Mouse (Mus musculus): ENCODE results near the gene Grin1.

Grin1 gene

GRCm38 (mm10) chr2:25318971-25319773 is at the start of gene Grin1:
Gene Grin1, minus strand, starts transcription at chr2:25319187.
- peak; percentile 92 to 96 for DNase-seq

DNA sequence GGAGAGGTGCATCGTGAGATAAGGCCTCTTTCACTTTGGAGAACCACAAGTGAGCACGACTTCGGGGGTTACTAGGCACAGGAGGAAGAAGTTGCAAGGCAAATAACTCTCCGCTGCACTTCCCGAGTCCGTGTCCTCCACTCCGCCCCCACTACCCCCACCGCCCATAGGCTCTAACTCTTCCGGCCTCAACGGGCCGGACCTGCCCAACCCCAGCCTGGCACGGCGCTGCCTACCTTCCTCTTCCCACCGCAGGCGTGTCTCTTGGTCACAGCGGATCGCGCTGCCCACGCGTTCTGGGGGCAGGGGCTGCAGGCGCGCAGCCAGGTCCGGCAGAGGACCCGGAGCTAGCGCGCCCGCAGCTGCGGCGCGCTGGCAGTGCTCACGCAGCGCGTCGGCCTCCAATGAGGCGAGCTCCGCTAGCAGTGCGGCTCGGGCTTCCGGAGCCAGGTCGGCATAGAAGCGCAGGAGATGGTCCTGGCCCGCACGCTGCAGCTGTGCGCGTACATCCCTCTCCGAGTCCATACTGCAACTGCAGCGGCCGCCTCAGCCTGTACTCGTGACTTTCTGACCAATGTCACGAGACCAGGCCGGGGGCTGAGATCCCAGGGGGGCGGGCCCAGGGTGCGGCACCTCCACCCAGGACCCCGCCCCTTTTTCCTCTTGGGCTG is 46.2 kb upstream of the Grin1 start, which contains the start of gene Uap1l1:
Gene Uap1l1, minus strand, starts transcription at position 592 of the 671 bp plus-strand sequence.
- DNase-seq = peak; percentile 56 to 65

DNA sequence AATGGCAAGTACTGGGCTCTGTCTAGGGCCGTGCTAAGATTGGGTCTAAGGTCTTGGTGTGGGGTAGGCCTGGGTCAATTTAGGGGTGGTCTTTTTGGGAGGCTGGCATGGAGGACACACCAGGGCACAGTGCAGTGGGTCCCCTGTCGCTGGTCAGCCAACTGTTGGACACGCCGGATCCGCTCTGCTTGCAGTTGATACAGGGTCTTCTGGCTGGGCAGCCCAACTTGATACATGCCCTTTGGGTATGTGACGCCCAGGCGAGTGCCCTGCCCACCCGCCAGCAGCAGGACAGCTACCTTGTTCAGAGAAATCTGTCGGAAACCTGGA is 45.7 kb upstream of the Grin1 start:
- DNase-seq = no peak

DNA sequence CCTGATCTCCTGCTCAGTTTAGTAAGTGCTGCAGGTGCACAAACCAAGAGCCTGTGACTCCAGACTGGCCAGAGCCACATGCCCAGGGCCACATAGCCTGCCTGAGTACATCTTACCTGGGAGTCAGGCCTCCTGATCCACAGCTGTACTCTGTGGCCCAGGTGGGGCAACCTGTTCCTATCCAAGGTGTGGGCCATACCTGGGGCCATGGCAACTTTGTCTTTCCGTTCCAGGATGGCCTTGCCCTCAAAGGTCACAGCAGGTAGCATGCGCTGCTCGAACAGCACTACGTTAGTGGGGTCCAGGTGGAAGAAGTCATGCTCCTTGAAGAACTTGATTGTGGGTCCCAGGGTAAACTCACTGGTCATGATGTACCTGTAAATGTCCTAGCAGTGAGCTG is 45.3 kb upstream of the Grin1 start:
- DNase-seq = no peak

DNA sequence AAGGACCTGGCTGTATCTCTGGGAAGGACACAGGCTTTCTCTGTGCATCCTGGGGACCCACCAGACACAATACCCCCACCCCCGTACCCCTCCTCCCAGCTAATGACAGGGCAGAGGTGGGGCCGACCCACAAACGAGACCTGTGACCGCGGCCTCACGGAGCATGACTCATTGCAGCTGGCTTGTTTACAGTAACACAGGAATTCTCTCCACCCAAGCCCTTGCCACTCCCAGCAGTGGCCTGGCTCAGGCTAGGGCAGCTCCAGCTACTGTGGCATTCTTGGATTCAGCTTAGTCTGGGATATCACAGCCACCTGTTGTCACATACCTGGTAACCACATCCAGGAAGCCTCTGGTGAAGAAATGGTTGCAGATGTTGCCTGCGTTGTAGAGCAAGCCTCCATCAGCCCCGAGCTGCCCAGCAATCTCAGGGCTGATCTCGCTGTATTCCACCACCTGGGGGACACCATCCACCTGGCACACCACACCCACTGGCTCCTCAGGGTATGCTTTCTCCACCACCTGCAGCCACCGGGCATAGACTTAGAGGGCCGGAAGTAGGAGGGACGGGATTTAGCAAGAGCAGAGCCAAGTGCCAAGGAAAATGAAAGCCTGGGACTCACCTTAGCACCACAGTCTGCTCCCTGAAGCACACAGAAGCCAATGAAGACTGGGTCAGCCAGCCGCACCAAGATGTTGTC is 44.6 kb upstream of the Grin1 start:
- no peak for DNase-seq

- DNase-seq = no peak
Observed at GRCm38 (mm10) chr2:25359848-25360247, 40.9 kb upstream of the Grin1 start.

- DNase-seq = peak; percentile 88 to 93
Observed at GRCm38 (mm10) chr2:25356208-25357079, 37.5 kb upstream of the Grin1 start, which contains the start of gene Dpp7. Gene Dpp7, minus strand, starts transcription at chr2:25356359.

DNA sequence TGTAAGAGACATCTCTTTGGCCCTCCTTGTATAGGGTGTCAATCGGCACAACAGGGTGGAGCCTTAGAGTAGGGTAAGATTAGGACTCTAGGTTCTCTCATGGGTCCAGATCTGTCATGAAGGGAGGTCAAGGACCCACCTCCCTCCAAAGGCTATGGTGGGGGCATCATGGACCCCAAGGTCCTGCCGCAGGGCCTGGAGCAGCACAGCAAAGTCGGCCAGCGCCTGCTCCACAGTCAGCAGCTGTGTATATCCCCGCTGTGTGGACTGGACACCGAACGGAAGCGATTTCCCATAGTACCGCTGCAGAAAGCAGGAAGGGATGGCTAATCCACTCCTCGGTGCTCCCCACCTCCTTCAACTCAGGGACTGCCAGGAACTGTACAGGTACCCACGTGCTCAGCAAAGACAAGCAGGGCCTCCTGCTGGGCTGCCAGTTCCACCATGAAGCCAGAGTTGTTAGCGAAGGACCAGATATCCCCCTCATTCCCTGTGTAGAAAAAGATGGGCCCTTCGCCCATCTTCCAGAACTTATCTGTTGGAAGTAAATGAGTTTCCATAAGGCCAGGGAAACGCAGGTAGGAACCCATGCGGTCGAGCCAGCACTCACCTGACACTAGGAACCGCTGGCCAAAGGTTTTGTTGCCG is 36.6 kb upstream of the Grin1 start:
- DNase-seq = peak in 1 of 2 experiments; percentile 51

GRCm38 (mm10) chr2:25354211-25354610 is 35.2 kb upstream of the Grin1 start:
- no peak for DNase-seq

DNA sequence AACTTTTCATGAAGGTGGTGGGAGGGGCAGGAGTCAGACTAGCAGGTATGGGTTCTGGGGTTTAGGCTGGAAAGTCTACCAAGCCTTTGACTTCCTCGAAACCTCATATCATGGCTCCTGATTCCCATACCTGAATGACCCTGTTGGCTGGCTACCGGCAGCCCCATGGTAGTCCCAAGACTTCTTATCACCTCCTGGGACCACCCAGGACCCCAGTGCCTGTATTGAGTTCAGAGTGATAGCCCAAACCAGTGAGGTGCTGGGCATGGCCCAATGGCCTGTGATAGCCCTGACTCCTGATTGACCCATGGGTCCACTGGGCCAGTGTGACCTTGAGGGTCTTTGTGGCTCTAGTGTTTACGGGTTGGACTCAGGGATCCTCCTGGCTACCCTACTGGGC is 31.7 kb upstream of the Grin1 start:
- no peak for DNase-seq

- no peak for DNase-seq
Observed at GRCm38 (mm10) chr2:25349499-25349898, 30.5 kb upstream of the Grin1 start.

GRCm38 (mm10) chr2:25348162-25348561 is 29.2 kb upstream of the Grin1 start:
- DNase-seq = peak in 1 of 2 experiments; percentile 30

- DNase-seq = no peak
Observed at GRCm38 (mm10) chr2:25338303-25338702, 19.3 kb upstream of the Grin1 start.

DNA sequence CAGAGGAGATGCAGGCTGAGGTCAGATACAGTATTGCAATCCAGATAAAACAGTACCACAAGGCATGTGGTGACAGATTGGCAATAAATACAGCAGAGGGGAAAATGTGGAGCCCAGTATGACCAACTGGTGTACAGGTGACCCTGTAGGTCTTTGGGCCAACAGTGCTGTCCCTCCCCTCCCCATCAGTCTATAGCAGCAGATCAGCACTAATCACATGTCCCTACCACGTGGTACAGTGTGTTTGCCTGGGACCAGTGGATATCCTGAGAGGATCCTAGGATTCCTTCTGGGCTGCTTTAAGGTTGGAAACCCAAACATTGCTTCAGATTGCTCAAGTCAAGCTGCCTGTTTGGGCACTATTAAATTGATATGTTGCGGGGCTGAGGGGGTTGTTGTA is 14.6 kb upstream of the Grin1 start:
- no peak for DNase-seq

DNA sequence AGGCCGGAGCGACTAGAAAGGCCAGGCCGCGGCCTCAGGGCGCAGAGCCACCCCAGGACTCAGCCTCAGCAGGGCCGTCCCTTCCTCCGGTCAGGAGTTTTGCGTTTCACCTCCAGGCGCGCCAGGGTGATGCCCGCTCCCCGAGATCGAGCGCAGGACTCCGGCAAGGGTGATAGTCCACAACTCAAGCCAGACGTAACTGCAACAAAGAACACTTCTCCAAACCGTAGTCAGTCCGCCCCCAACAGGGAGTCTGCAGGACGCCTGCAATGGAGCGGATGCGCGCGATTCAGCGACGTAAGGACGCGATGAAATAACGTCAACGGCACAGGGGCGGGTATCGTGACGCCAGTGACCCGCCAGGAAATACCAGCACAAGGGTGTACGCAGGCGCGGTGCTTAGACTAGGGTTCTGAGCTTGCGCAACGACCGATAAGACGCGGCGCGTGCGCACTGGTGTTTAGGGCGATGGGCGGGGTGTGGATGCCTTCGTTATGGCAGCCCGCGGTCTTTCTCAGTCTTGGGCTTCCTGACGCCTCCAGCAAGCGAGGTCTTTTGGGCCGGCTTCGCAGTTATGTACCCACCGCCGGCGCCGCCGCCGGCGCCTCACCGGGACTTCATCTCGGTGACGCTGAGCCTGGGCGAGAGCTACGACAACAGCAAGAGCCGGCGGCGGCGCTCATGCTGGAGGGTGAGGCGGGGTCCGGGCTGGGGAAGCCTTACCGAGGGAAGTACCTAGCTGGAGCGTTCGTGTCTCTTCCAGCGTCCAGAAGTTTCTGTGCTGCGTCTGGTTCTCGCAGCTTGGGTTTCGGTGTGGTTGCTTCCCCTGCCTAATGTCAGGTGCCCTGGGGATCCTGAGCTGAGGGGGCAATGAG is 13.5 kb upstream of the Grin1 start, which contains the start of gene Man1b1:
Gene Man1b1, plus strand, starts transcription at position 53 of the 875 bp plus-strand sequence.
- peak; percentile 99 for DNase-seq

DNA sequence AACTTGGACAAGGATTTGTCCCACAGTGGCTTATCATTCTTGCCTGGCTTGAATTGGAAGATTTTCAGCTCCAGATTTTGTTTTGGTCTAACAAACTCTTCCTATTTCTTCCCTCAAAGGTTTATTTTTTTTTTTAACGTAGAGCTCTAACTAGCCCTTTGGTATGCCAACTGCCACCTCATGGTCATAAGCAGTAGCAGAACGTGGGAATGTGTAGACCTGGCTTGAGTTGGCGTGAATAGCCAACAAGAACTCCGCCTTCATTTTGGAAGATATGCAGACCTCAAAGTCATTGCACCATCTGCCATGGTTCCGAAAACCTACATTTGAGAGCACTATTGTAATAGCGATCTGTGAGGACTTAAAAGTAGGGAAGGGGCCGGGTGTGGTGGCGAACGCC is 12.5 kb upstream of the Grin1 start:
- no peak for DNase-seq

DNA sequence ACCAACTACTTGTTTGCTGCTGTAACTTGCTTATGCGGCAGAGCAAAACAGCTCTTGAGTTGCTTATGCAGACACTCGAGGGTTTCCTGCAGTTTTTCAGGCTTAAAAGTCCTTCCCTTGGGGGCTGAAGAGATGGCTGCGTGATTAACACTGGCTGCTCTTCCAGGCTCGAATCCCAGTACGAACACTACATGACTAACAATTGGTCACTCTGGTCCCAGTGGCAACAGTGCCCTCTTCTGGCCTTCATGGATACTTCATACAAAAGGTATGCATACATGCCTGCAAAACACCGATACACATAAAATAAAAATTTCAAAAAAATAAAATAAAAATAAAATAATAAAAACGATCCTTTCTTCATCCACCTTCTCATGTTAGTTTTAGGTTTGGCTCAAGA is 9.5 kb upstream of the Grin1 start:
- peak; percentile 53 to 80 for DNase-seq

- DNase-seq = no peak
Observed at GRCm38 (mm10) chr2:25326036-25326435, 7.0 kb upstream of the Grin1 start.

- DNase-seq = no peak
Observed at GRCm38 (mm10) chr2:25320084-25320483, 1.1 kb upstream of the Grin1 start.

DNA sequence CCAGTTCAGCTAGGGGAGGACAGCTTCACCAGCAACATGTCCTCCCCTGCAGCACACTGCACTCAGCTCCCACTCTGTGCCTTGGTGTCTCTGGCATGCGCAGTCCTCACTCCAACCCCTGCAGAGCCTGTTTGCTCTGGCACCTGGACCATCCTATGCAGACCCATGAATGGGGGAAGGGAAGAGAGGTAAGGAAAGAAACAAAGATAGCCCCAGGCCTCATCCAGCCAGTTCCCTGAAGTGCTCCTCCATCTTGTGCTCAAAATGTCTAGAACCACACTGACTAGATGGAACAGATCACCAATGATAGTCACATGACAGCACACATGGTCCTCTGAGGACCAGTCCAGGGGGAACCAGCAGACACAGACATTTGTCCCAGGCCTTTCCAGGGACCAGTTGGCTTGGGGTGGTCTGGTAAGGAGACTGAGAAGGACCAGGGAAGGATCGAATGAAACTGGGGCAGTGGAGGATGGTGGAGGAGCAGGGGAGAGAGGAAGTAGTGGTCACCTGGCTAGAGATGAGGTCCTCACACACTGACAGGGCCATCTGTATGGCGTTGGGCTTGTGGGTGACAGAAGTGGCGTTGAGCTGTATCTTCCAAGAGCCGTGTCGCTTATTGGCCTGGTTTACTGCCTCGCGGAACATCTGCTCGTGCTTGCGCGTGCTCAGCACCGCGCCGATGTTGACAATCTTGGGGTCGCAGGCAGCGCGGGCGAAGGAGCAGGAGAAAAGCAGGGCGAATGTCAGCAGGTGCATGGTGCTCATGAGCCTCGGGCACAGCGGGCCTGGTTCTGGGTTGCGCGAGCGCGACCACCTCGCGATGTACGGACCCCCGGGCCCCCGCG is 644 bp downstream of the Grin1 start:
- DNase-seq = peak; percentile 73 to 78
